Mouse (Mus musculus) forebrain, embryonic 10.5 days (tissue): ENCODE measurements around the gene Trnt1. TPM values are rescaled to one million over a fixed set of nuclear protein-coding genes. Genes with fewer than 3 reads are reported as not detected.

Experiments
- polyA plus RNA-seq: library from polyadenylated mRNA; unstranded; fragments of >200 nt; fragmentation: Nextera tagmentation; extraction: Ambion mirVana; gene quantifications from 2 replicates; pipeline ENCODE4 v1.2.1, GENCODE M21; 2016

Gene Trnt1
- polyA plus RNA-seq, 1 experiment from 2014 or later, result 74.8 TPM

Other genes starting within 250 kb of the Trnt1 start
- gene Il5ra, start 20.1 kb upstream of the Trnt1 start, polyA plus RNA-seq, result not detected in 2 replicates
- 40.8 and 43.3 TPM in 2 replicates for gene Crbn, start 31.0 kb downstream of the Trnt1 start, polyA plus RNA-seq